Mouse (Mus musculus) midbrain, embryonic 16.5 days (tissue): Measurements from ENCODE around the gene S1pr4. TPM values are rescaled to one million over a fixed set of nuclear protein-coding genes. Genes with fewer than 3 reads are reported as not detected.

Experiments used
- ATAC-seq: fragments of 200-750 bp; cut with Nextera tagmentation; 2 replicates; pipeline ENCODE4 v1.8.0; 2017; ENCODE audit warnings: moderate TSS enrichment
- H3K27ac ChIP-seq: fragments of 300-500 bp; sonication (generic); 2 replicates; pipeline ENCODE4 v1.5.1; 2014; ENCODE audit warnings: mild to moderate bottlenecking, low read length, mixed read lengths
- H3K27me3 ChIP-seq: fragments of 300-500 bp; sonication (generic); 2 replicates; pipeline ENCODE4 v1.6.1; 2014; ENCODE audit warnings: low read depth, low read length, mixed read lengths; ENCODE audit not compliant: control insufficient read depth, insufficient read depth
- H3K36me3 ChIP-seq: fragments of 300-500 bp; sonication (generic); 2 replicates; pipeline ENCODE4 v1.6.1; 2014; ENCODE audit warnings: mild to moderate bottlenecking, low read length, moderate library complexity, mixed read lengths; ENCODE audit not compliant: control insufficient read depth, insufficient read depth
- H3K4me1 ChIP-seq: fragments of 300-500 bp; sonication (generic); 2 replicates; pipeline ENCODE4 v1.6.1; 2014; ENCODE audit warnings: mild to moderate bottlenecking, low read length, mixed read lengths; ENCODE audit not compliant: control insufficient read depth, insufficient read depth
- H3K4me2 ChIP-seq: fragments of 300-500 bp; sonication (generic); 2 replicates; pipeline ENCODE4 v1.6.1; 2014; ENCODE audit warnings: mild to moderate bottlenecking, low read length, mixed read lengths
- H3K4me3 ChIP-seq: fragments of 300-500 bp; sonication (generic); 2 replicates; pipeline ENCODE4 v1.5.1; 2014; ENCODE audit warnings: low read depth, mild to moderate bottlenecking, low read length, moderate library complexity, mixed read lengths
- H3K9ac ChIP-seq: fragments of 300-500 bp; sonication (generic); 2 replicates; pipeline ENCODE4 v1.6.1; 2014; ENCODE audit warnings: low read depth, low read length, mixed read lengths
- H3K9me3 ChIP-seq: fragments of 300-500 bp; sonication (generic); replicated peaks from 2 replicates; pipeline ENCODE4 v1.6.1; 2014; ENCODE audit warnings: mild to moderate bottlenecking, low read length, mixed read lengths; ENCODE audit not compliant: control insufficient read depth, poor library complexity, severe bottlenecking
- WGBS: fragments of 180-500 bp; shearing (Covaris S2); extraction: QIAGEN DNeasy Blood & Tissue Kit; methylation state at CpG from one replicate; pipeline ENCODE4 v1.1.7; 2014; 5-methylcytosine and 5-hydroxymethylcytosine counted together
- polyA plus RNA-seq: library from polyadenylated mRNA; unstranded; fragments of >200 nt; fragmentation: Nextera tagmentation; extraction: Ambion mirVana; gene quantifications from 2 replicates; pipeline ENCODE4 v1.2.1, GENCODE M21; 2015

The S1pr4 gene
- polyA plus RNA-seq, 1 experiment from 2014 or later = 0.44 TPM

GRCm38 (mm10) chr10:81523570-81523969, 23.6 kb upstream of the S1pr4 start:
- Histone ChIP-seq H3K9ac (no peak overlapping the region), H3K4me2 (no peak overlapping the region)

GRCm38 (mm10) chr10:81523142-81523541, 23.2 kb upstream of the S1pr4 start:
- Histone ChIP-seq H3K9me3 (no peaks in the 10 kb centered on the region), H3K36me3 (no peaks in the 10 kb centered on the region), H3K4me2 (no peak overlapping the region), H3K4me3 (no peak overlapping the region), H3K9ac (no peak overlapping the region), H3K27me3 (0 out of 2 replicates have a peak, but pooled peaks cover 3% of the 10 kb centered on the region), H3K27ac (no peak overlapping the region), H3K4me1 (no peaks in the 10 kb centered on the region)
- no peak for ATAC-seq
- 67% methylated on average over 6 of the region's 6 CpGs for WGBS

More at GRCm38 (mm10) chr10:81523570-81523969, 23.6 kb upstream of the S1pr4 start:
- Histone ChIP-seq H3K4me3 (no peak overlapping the region), H3K9me3 (no peaks in the 10 kb centered on the region), H3K27ac (no peak overlapping the region), H3K27me3 (0 out of 2 replicates have a peak, but pooled peaks cover 3% of the 10 kb centered on the region), H3K36me3 (no peaks in the 10 kb centered on the region), H3K4me1 (no peaks in the 10 kb centered on the region)
- WGBS = 23% methylated on average over 19 of the region's 19 CpGs
- no peak for ATAC-seq

GRCm38 (mm10) chr10:81519978-81520365, 20.0 kb upstream of the S1pr4 start:
- H3K9me3 ChIP-seq = no peaks in the 10 kb centered on the region
- no peak for ATAC-seq
- WGBS = 74% methylated on average over 3 of the region's 3 CpGs
- H3K4me2 ChIP-seq = no peak overlapping the region
- no peak overlapping the region for H3K4me3 ChIP-seq
- no peaks in the 10 kb centered on the region for H3K4me1 ChIP-seq
- no peaks in the 10 kb centered on the region for H3K36me3 ChIP-seq
- H3K27me3 ChIP-seq = 0 out of 2 replicates have a peak, but pooled peaks cover 3% of the 10 kb centered on the region
- H3K9ac ChIP-seq = no peak overlapping the region
- H3K27ac ChIP-seq = no peak overlapping the region

GRCm38 (mm10) chr10:81519227-81519977, 19.5 kb upstream of the S1pr4 start:
- 85% methylated on average over 6 of the region's 6 CpGs for WGBS
- Histone ChIP-seq H3K4me1 (no peaks in the 10 kb centered on the region), H3K4me2 (no peak overlapping the region), H3K27me3 (0 out of 2 replicates have a peak, but pooled peaks cover 3% of the 10 kb centered on the region), H3K4me3 (no peak overlapping the region), H3K9me3 (no peaks in the 10 kb centered on the region), H3K9ac (no peak overlapping the region), H3K27ac (no peak overlapping the region), H3K36me3 (no peaks in the 10 kb centered on the region)
- no peak for ATAC-seq

GRCm38 (mm10) chr10:81518546-81518945, 18.6 kb upstream of the S1pr4 start:
- no peak for ATAC-seq
- Histone ChIP-seq H3K4me2 (no peak overlapping the region), H3K9ac (no peak overlapping the region), H3K4me1 (no peaks in the 10 kb centered on the region), H3K27ac (no peak overlapping the region), H3K4me3 (no peak overlapping the region), H3K36me3 (no peaks in the 10 kb centered on the region), H3K27me3 (no peaks in the 10 kb centered on the region), H3K9me3 (no peaks in the 10 kb centered on the region)
- 11% methylated on average over 4 of the region's 4 CpGs for WGBS

- H3K27ac ChIP-seq = no peak overlapping the region
- H3K4me2 ChIP-seq = no peak overlapping the region
- no peaks in the 10 kb centered on the region for H3K9me3 ChIP-seq
- H3K27me3 ChIP-seq = no peaks in the 10 kb centered on the region
- no peak overlapping the region for H3K4me3 ChIP-seq
- H3K4me1 ChIP-seq = no peaks in the 10 kb centered on the region
- WGBS = 79% methylated on average over 8 of the region's 8 CpGs
- no peak for ATAC-seq
- no peaks in the 10 kb centered on the region for H3K36me3 ChIP-seq
- H3K9ac ChIP-seq = no peak overlapping the region
Observed at GRCm38 (mm10) chr10:81517227-81517626, 17.3 kb upstream of the S1pr4 start.

- Histone ChIP-seq H3K9me3 (no peaks in the 10 kb centered on the region), H3K4me2 (no peak overlapping the region), H3K27me3 (no peaks in the 10 kb centered on the region; the same call in 1 of the 2 replicates), H3K4me3 (no peak overlapping the region), H3K27ac (no peak overlapping the region), H3K9ac (no peak overlapping the region), H3K36me3 (no peaks in the 10 kb centered on the region), H3K4me1 (no peaks in the 10 kb centered on the region)
- no peak for ATAC-seq
- WGBS = 78% methylated on average over 5 of the region's 5 CpGs
Observed at GRCm38 (mm10) chr10:81513798-81514197, 13.9 kb upstream of the S1pr4 start.

- no peak for ATAC-seq
- no peak overlapping the region for H3K9ac ChIP-seq
- 83% methylated on average over 14 of the region's 14 CpGs for WGBS
Observed at GRCm38 (mm10) chr10:81510246-81510810, 10.4 kb upstream of the S1pr4 start.

More at GRCm38 (mm10) chr10:81510246-81510810, 10.4 kb upstream of the S1pr4 start:
- Histone ChIP-seq H3K27me3 (no peaks in the 10 kb centered on the region; the same call in 1 of the 2 replicates), H3K4me1 (no peaks in the 10 kb centered on the region), H3K27ac (no peak overlapping the region), H3K4me2 (no peak overlapping the region), H3K4me3 (no peak overlapping the region), H3K36me3 (no peaks in the 10 kb centered on the region), H3K9me3 (no peaks in the 10 kb centered on the region)
